Mouse (Mus musculus) spleen, adult 2 months (tissue): ENCODE measurements around the gene Fam189a1.

Experiments used
- CTCF ChIP-seq: fragments of 200-500 bp; IDR thresholded peaks from 2 replicates; pipeline ENCODE4 v1.5.1; 2011; ENCODE audit warnings: mild to moderate bottlenecking, inconsistent platforms; ENCODE audit not compliant: insufficient read depth, insufficient read length, insufficient replicate concordance; ENCODE audit errors: extremely low read depth
- POLR2A ChIP-seq: fragments of 200-500 bp; IDR thresholded peaks from 2 replicates; pipeline ENCODE4 v1.6.1; 2011; ENCODE audit warnings: low read depth, low read length, inconsistent platforms

DNA sequence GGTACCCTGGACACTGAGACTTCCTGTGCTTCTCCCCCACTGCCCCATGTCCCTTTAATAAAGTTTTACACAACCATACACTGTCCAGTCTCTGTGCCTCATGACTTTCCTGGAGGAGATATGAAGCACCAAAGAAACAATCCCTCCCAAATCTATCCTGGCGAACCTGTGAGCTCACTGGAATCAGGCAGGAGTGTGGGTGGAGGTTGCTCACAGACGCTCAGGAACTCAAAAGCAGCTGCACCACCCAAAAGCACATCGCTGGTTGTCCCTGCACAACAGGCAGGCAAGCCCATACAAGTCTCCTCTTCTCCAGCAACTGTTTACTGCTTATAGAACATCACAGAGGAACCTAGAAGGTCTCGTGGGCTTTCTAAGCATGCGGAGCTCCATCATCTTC lies 15.5 kb downstream of the Fam189a1 start:
- TF ChIP-seq POLR2A (no peak), CTCF (no peak)
